Mouse (Mus musculus): ENCODE measurements around the gene Prkca. TPM values are rescaled to one million over a fixed set of nuclear protein-coding genes. Genes with fewer than 3 reads are reported as not detected.

Gene Prkca
- polyA plus RNA-seq, 1 experiment from 2014 or later = 9.7 TPM

DNA sequence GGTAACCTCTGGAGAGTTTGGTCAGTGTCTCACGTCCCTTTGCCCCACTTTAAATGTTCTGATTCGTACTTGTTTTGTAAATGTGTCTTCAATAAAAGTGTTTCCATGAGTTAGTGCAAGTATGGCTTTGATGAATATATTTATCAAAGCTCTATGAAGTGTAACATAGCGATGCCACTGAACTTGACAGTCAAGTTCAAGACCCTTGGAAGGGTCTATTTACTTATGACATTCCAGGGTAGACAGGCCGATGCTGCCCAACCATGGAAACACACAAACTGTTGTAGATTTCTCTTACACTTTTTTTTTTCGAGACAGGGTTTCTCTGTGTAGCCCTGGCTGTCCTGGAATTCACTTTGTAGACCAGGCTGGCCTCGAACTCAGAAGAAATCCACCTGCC is 354.5 kb downstream of the Prkca start:
- Histone ChIP-seq H3K27me3 (no peaks in the 10 kb centered on the region), H3K36me3 (no peaks in the 10 kb centered on the region), H3K4me2 (no peak overlapping the region), H3K27ac (no peak overlapping the region), H3K4me3 (no peak overlapping the region), H3K4me1 (no peaks in the 10 kb centered on the region), H3K9ac (no peak overlapping the region), H3K9me3 (no peaks in the 10 kb centered on the region)
- ATAC-seq (ENCODE audit: borderline replicate concordance, extremely low read depth, low FRiP score, low TSS enrichment) = no peak
- WGBS = 39% methylated on average over 6 of the region's 6 CpGs

DNA sequence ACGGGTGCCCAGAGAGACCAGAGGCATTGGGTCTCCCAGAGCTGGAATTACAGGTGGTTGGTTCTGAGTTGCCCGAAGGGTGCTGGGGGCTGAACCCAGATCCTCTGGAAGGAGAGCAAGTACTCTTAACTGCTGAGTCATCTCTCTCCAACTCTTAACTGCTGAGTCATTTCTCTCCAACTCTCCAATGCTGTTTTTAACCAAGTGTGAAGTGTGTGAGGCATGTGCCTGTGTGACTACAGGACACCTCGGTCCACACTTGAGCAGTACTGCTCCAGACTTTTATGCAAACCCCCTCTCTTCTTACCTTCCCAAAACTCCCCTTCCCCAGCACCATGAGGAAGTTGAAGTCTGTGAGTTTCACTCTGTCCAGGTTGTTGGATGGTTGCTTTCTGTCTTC is 357.8 kb downstream of the Prkca start:
- no peak overlapping the region for H3K4me2 ChIP-seq
- ATAC-seq (ENCODE audit: borderline replicate concordance, extremely low read depth, low FRiP score, low TSS enrichment) = no peak
- H3K4me1 ChIP-seq = no peaks in the 10 kb centered on the region
- no peaks in the 10 kb centered on the region for H3K9me3 ChIP-seq
- no peaks in the 10 kb centered on the region for H3K36me3 ChIP-seq
- 78% methylated on average over 3 of the region's 3 CpGs for WGBS
- H3K9ac ChIP-seq = no peak overlapping the region
- H3K27me3 ChIP-seq = no peaks in the 10 kb centered on the region
- no peak overlapping the region for H3K4me3 ChIP-seq
- H3K27ac ChIP-seq = no peak overlapping the region

- H3K9ac ChIP-seq = no peak overlapping the region
- H3K4me2 ChIP-seq = no peak overlapping the region
- H3K27ac ChIP-seq = no peak overlapping the region
- H3K4me1 ChIP-seq = no peaks in the 10 kb centered on the region
- no peaks in the 10 kb centered on the region for H3K36me3 ChIP-seq
- ATAC-seq (ENCODE audit: borderline replicate concordance, extremely low read depth, low FRiP score, low TSS enrichment) = no peak
- H3K27me3 ChIP-seq = no peaks in the 10 kb centered on the region
- no peaks in the 10 kb centered on the region for H3K9me3 ChIP-seq
- no peak overlapping the region for H3K4me3 ChIP-seq
- WGBS = 75% methylated on average over 12 of the region's 12 CpGs
Observed at GRCm38 (mm10) chr11:107983883-107984282, 359.8 kb downstream of the Prkca start.

GRCm38 (mm10) chr11:107983224-107983623 is 360.5 kb downstream of the Prkca start:
- no peak overlapping the region for H3K27ac ChIP-seq
- no peak overlapping the region for H3K4me3 ChIP-seq
- H3K36me3 ChIP-seq = no peaks in the 10 kb centered on the region
- no peaks in the 10 kb centered on the region for H3K4me1 ChIP-seq
- no peaks in the 10 kb centered on the region for H3K27me3 ChIP-seq
- no peak for ATAC-seq (ENCODE audit: borderline replicate concordance, extremely low read depth, low FRiP score, low TSS enrichment)
- H3K4me2 ChIP-seq = no peak overlapping the region
- H3K9me3 ChIP-seq = no peaks in the 10 kb centered on the region
- 57% methylated on average over 5 of the region's 5 CpGs for WGBS
- no peak overlapping the region for H3K9ac ChIP-seq

- no peak for ATAC-seq (ENCODE audit: borderline replicate concordance, extremely low read depth, low FRiP score, low TSS enrichment)
- no peak overlapping the region for H3K4me3 ChIP-seq
- H3K27me3 ChIP-seq = no peaks in the 10 kb centered on the region
Observed at GRCm38 (mm10) chr11:107982225-107982896, 361.4 kb downstream of the Prkca start.

DNA sequence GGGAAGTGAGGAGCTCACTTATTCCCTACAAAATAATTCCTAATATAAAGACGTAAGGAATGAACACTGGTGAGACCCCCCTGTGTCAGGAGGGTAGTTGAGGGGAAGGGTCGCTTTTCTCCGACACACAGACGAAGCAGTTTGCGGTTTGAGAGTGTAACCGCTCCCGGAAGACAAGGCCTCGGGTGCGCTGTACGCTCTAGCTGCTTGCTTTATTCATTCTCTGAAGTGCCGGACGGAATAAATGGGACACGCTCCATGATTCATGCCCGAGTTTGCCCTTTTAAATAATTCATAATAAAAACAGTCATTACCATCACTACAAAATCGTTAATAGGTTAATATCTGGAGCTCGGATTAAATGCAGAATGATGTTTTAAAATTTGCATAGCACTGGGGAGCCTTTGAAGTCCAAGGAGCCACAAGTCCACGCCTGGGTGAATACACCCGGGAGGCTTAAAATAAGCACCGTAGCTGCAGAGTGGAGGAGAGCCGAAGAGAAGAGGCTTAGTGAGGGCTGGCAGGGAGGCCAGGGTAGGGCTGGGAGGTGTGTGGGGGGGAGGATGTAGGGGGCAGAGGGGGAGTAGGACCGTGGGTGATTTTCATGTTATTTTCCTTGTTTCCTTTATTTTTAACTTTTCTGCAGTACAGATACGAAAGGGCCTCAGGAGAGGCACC is 364.1 kb downstream of the Prkca start:
- Histone ChIP-seq H3K36me3 (no peaks in the 10 kb centered on the region), H3K9me3 (no peaks in the 10 kb centered on the region), H3K4me1 (no peaks in the 10 kb centered on the region), H3K4me2 (no peak overlapping the region), H3K27me3 (no peaks in the 10 kb centered on the region), H3K27ac (no peak overlapping the region), H3K9ac (no peak overlapping the region), H3K4me3 (no peak overlapping the region)
- 68% methylated on average over 22 of the region's 22 CpGs for WGBS
- no peak for ATAC-seq (ENCODE audit: borderline replicate concordance, extremely low read depth, low FRiP score, low TSS enrichment)

More at GRCm38 (mm10) chr11:107982225-107982896, 361.4 kb downstream of the Prkca start:
- Histone ChIP-seq H3K36me3 (no peaks in the 10 kb centered on the region), H3K9me3 (no peaks in the 10 kb centered on the region), H3K27ac (no peak overlapping the region), H3K4me1 (no peaks in the 10 kb centered on the region), H3K9ac (no peak overlapping the region), H3K4me2 (no peak overlapping the region)
- WGBS = 23% methylated on average over 16 of the region's 16 CpGs

GRCm38 (mm10) chr11:107969943-107970342 is 373.8 kb downstream of the Prkca start:
- peaks cover 10% of the 10 kb centered on the region; the same call in 1 of the 2 replicates for H3K4me1 ChIP-seq
- no peaks in the 10 kb centered on the region for H3K27me3 ChIP-seq
- H3K9ac ChIP-seq = no peak overlapping the region
- no peak overlapping the region for H3K4me3 ChIP-seq
- H3K27ac ChIP-seq = no peak overlapping the region
- no peak overlapping the region for H3K4me2 ChIP-seq
- 75% methylated on average over 10 of the region's 10 CpGs for WGBS
- H3K36me3 ChIP-seq = no peaks in the 10 kb centered on the region
- ATAC-seq (ENCODE audit: borderline replicate concordance, extremely low read depth, low FRiP score, low TSS enrichment) = no peak
- H3K9me3 ChIP-seq = no peaks in the 10 kb centered on the region

DNA sequence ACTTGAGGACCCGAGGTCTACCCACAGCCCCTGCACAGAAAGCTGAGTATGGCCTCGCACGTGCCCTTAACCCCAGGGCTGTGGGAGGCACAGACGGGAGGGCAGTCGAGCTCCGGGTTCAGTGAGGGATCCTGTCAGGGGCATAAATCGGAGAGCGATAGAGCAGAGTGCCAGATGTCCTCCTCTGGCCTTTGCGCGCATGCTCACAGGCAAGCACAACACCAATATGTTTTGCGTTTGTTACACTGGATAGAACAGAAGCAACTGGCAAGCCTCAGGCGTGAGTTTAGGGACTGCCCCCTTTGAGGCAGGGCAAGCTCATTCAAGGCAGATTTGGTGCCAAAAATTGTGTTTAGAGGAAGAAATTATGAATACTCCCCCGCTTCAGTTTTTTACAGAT is 375.6 kb downstream of the Prkca start:
- 59% methylated on average over 13 of the region's 13 CpGs for WGBS
- Histone ChIP-seq H3K9me3 (no peaks in the 10 kb centered on the region), H3K36me3 (no peaks in the 10 kb centered on the region), H3K4me1 (peaks cover 10% of the 10 kb centered on the region; the same call in 1 of the 2 replicates), H3K27me3 (no peaks in the 10 kb centered on the region), H3K27ac (no peak overlapping the region), H3K4me2 (no peak overlapping the region), H3K4me3 (no peak overlapping the region), H3K9ac (no peak overlapping the region)
- ATAC-seq (ENCODE audit: borderline replicate concordance, extremely low read depth, low FRiP score, low TSS enrichment) = no peak

DNA sequence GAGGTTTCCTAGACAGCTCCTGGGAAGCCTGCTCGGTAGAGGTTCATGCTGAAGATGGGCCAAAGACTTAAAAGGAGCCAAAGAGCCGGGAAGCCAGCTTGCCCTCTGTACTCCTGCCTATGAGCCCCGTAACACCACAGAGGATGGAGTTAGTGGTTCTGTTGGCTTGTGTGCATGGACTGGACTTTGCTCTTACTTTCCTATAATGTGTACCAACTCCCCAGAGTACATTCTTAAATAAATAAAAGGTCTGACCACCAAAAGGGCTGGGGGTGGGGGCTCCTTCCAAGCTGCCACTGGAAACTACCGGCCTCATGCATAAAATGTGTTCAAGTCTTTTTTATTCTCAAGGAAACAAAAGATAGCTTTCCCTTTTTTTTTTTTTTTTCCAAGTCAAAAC is 377.5 kb downstream of the Prkca start:
- no peak for ATAC-seq (ENCODE audit: borderline replicate concordance, extremely low read depth, low FRiP score, low TSS enrichment)
- peaks cover 10% of the 10 kb centered on the region; the same call in 1 of the 2 replicates for H3K4me1 ChIP-seq
- H3K4me2 ChIP-seq = no peak overlapping the region

DNA sequence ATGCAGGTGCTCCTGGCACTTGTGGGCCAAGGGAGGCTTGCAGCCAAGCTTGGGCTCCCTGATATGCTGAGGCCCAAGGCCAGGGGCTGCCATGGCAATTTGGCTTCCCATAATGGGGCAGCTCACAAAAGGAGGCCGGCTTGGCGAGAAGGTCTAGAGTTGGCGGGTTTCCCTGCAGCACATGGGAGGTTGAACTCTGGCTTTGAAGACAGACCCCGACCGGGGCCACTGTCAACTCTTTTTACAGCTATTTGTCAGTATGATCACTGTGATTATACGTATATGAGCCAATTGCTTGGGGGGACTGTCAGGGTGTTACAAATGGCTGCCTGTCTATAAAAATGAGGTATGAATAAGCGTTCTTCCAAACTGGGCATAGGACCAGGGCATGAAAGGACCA is 378.3 kb downstream of the Prkca start:
- ATAC-seq (ENCODE audit: borderline replicate concordance, extremely low read depth, low FRiP score, low TSS enrichment) = no peak
- Histone ChIP-seq H3K4me2 (no peak overlapping the region), H3K4me3 (no peak overlapping the region), H3K9me3 (no peaks in the 10 kb centered on the region), H3K4me1 (peaks cover 10% of the 10 kb centered on the region; the same call in 1 of the 2 replicates), H3K9ac (no peak overlapping the region), H3K27ac (no peak overlapping the region), H3K36me3 (0 out of 2 replicates have a peak, but pooled peaks cover 4% of the 10 kb centered on the region), H3K27me3 (no peaks in the 10 kb centered on the region)
- WGBS = 71% methylated on average over 7 of the region's 7 CpGs

More for the DNA sequence above, 377.5 kb downstream of the Prkca start:
- H3K27ac ChIP-seq = no peak overlapping the region
- H3K4me3 ChIP-seq = no peak overlapping the region
- no peak overlapping the region for H3K9ac ChIP-seq
- H3K9me3 ChIP-seq = no peaks in the 10 kb centered on the region
- H3K27me3 ChIP-seq = no peaks in the 10 kb centered on the region
- no peaks in the 10 kb centered on the region for H3K36me3 ChIP-seq
- WGBS = 72% methylated on average over 4 of the region's 4 CpGs

GRCm38 (mm10) chr11:107957566-107958350 is 386.0 kb downstream of the Prkca start:
- H3K4me3 ChIP-seq = no peak overlapping the region
- WGBS = 75% methylated on average over 13 of the region's 13 CpGs

More at GRCm38 (mm10) chr11:107957566-107958350, 386.0 kb downstream of the Prkca start:
- no peaks in the 10 kb centered on the region for H3K27me3 ChIP-seq
- H3K9me3 ChIP-seq = no peaks in the 10 kb centered on the region
- H3K27ac ChIP-seq = no peak overlapping the region
- no peaks in the 10 kb centered on the region for H3K4me1 ChIP-seq
- H3K9ac ChIP-seq = no peak overlapping the region
- ATAC-seq (ENCODE audit: borderline replicate concordance, extremely low read depth, low FRiP score, low TSS enrichment) = no peak
- H3K4me2 ChIP-seq = no peak overlapping the region
- H3K36me3 ChIP-seq = peaks cover 7% of the 10 kb centered on the region; the same call in 1 of the 2 replicates

All from lung, embryonic 15.5 days (tissue).